Mouse (Mus musculus) T-cell, adult 66 days (primary cell): ENCODE results near the gene Tas2r135. TPM values are rescaled to one million over a fixed set of nuclear protein-coding genes. Genes with fewer than 3 reads are reported as not detected.

ENCODE experiments used
- total RNA-seq, 2 experiments: library from RNA; stranded (reverse); gene quantifications; 3 replicates in 1 of 2; 4 replicates in 1 of 2; pipeline ENCODE4 v1.2.4; 2023

The Tas2r135 gene
- total RNA-seq = under 1 TPM in 1 of 2 experiments, not detected in 1; 0.71 TPM

DNA sequence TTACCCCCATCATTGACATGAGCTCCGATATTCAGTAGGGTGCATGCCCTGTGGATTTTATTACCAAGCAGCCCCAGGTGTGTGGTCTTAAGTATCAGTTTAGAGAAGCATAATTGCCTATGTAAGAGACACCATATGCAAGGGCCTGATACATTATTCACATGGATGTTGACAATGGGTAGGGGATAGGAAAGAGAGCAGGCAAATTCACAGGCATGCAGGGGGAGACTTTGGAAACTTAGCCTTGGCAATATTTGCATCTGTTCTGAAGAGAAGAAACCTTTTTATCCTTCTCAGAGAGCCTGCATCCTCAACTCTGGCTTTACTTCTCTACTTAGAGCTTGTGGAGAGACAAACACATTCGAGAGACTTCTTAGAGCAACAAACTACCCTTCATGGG, at the start of gene Tas2r135:
TSS of gene Tas2r135 (plus strand) at position 301 of the 400 bp plus-strand sequence.

DNA sequence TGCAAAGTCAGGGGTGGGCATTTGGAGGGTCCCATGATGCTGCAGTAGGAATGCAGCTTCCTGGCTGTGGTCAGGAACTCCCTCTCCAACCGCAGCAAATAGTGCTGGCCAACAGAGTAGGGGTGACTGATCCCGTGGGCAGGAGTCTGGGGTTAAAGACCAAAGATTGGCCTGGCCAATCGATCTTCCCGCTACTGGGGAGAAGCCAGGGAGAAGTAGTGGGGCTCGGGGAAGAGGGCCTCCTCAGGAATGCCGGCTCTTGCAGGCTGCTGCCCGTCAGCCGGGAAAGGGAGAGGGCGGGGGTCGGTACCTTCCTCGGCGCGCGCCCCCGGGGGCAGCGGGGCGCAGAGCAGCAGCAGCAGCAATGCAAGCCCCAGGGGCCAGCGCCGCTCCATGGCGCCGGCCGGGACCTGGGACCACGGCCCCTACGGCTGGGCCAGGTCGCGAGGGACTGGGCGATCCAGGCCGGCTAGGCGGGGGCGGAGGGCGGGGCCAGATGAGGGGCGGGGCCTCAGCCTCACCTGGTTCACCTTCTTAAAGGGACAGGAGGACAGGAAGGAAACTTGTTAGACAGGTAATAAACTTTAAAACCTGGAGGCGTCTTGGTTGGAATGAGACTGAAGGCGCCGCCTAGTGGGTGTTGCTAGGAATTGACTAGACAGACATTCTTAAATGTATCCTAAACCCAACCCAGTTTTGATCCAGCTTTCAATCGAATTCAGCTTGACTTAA, 32.3 kb upstream of the Tas2r135 start, which contains the start of gene Epha1:
TSS of gene Epha1 (minus strand) at position 453 of the 732 bp plus-strand sequence.

DNA sequence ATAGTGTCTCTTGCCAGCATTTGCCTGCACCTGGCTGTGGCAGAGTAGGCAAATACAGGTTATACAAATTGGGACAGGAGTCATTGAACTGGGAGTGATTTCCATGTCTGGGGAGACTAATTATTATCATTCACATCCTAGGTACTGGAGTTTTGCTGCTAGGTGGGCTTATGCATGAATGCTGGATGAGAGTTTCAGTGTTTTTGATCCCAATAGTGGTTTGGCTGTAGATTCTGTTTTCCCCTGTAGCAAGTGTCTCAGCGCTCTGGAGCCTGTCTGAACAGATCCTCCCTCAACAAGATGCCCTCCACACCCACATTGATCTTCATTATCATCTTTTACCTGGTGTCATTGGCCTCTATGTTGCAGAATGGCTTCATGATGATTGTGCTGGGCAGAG, 5.3 kb upstream of the Tas2r135 start, which contains the start of gene Tas2r143:
TSS of gene Tas2r143 (plus strand) at position 301 of the 400 bp plus-strand sequence.

DNA sequence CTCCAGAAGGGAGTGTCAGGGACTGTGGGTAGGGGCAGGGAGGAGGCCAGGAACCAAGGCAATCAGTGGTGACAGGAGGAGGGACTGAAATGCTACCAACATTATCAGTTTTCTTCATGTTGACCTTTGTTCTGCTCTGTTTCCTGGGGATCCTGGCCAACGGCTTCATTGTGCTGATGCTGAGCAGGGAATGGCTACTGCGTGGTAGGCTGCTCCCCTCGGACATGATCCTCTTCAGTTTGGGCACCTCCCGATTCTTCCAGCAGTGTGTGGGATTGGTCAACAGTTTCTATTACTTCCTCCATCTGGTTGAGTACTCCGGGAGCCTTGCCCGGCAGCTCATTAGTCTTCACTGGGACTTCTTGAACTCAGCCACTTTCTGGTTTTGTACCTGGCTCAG, 29.2 kb downstream of the Tas2r135 start, which contains the start of gene Tas2r126:
TSS of gene Tas2r126 (plus strand) at position 90 of the 400 bp plus-strand sequence.

Other genes with a start within 250 kb of the Tas2r135 start
- gene Tas2r144, start 190.1 kb upstream of the Tas2r135 start, total RNA-seq = not detected
- 10 to 100 TPM in 1 of 2 experiments, 1 to 10 TPM in 1; 7.4 to 11.6 TPM for gene Gstk1, start 159.5 kb upstream of the Tas2r135 start, total RNA-seq
- gene Tmem139, start 143.5 kb upstream of the Tas2r135 start, total RNA-seq = not detected
- 100 to 1,000 TPM; 102 to 106 TPM for gene Casp2, start 140.4 kb upstream of the Tas2r135 start, total RNA-seq
- gene Clcn1, start 118.7 kb upstream of the Tas2r135 start, total RNA-seq = 1 to 10 TPM; 1.4 to 1.5 TPM
- gene Fam131b, start 80.8 kb upstream of the Tas2r135 start, total RNA-seq = under 1 TPM; 0.35 to 0.53 TPM
- 100 to 1,000 TPM; 169 to 198 TPM for gene Zyx, start 55.8 kb upstream of the Tas2r135 start, total RNA-seq
- gene Epha1, start 32.2 kb upstream of the Tas2r135 start, total RNA-seq = under 1 TPM in 1 of 2 experiments, not detected in 1; 0.23 TPM
- gene Tas2r143, start 5.2 kb upstream of the Tas2r135 start, total RNA-seq = 1 to 10 TPM in 1 of 2 experiments, not detected in 1; 2.5 TPM
- gene Tas2r126, start 29.1 kb downstream of the Tas2r135 start, total RNA-seq = under 1 TPM in 1 of 2 experiments, not detected in 1; 0.86 TPM
- not detected for gene Olfr458, start 59.8 kb downstream of the Tas2r135 start, total RNA-seq
- not detected for gene Olfr457, start 70.9 kb downstream of the Tas2r135 start, total RNA-seq
- not detected for gene Olfr456, start 81.8 kb downstream of the Tas2r135 start, total RNA-seq
- not detected for gene Olfr455, start 142.2 kb downstream of the Tas2r135 start, total RNA-seq
- gene Tcaf3, start 192.3 kb downstream of the Tas2r135 start, total RNA-seq = not detected
- not detected for gene Tcaf2, start 239.8 kb downstream of the Tas2r135 start, total RNA-seq